Mouse (Mus musculus) brain, embryonic 14.5 days (tissue): ENCODE data around the gene Rfx5.

ENCODE experiments used
- CTCF ChIP-seq: fragments of 200-500 bp; IDR thresholded peaks from 2 replicates; pipeline ENCODE4 v1.5.1; 2012; ENCODE audit warnings: inconsistent platforms, mild to moderate bottlenecking, moderate library complexity, borderline replicate concordance; ENCODE audit not compliant: insufficient read depth, insufficient read length; ENCODE audit errors: extremely low read depth
- POLR2A ChIP-seq: fragments of 200-500 bp; IDR thresholded peaks from 2 replicates; pipeline ENCODE4 v1.6.1; 2012; ENCODE audit warnings: mild to moderate bottlenecking, inconsistent platforms, borderline replicate concordance; ENCODE audit not compliant: poor library complexity, insufficient read depth, insufficient read length, severe bottlenecking; ENCODE audit errors: extremely low read depth

DNA sequence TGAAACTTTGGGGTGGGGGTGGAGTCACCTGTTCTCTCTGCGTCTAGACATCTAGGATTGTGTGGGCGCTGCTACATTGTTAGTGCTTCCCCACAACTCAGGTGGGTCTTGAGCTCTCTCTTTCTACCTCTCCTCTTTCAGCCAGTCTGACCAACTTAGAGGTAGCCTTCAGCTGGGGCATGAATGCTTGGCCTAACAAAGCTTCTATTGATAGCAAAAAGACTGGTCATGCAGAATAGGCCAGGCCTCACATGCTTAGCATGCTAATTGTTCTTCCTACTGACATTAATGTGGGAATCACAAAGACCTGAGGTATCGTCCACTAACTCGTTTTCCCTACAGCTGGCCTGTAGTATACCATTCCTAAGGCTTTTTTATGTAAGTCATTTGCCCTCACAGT, 48.7 kb downstream of the Rfx5 start:
- TF ChIP-seq POLR2A (no peak), CTCF (no peak)
